Mouse (Mus musculus): ENCODE results near the gene Pomgnt2. TPM values are rescaled to one million over a fixed set of nuclear protein-coding genes. Genes with fewer than 3 reads are reported as not detected.

The Pomgnt2 gene
- polyA plus RNA-seq, 1 experiment: 30.0 TPM

GRCm38 (mm10) chr9:121995077-121995476 is 1.8 kb downstream of the Pomgnt2 start:
- Histone ChIP-seq H3K4me1 (ENCODE audit: control insufficient read depth, insufficient read depth, low read length) (peaks cover 8% of the 10 kb centered on the region), H3K4me3 (ENCODE audit: insufficient read depth, low read length) (peak overlapping the region; percentile 95), H3K27ac (ENCODE audit: insufficient read depth, low read length) (no peak overlapping the region)
- no peak for TF ChIP-seq CTCF (IDR thresholded peaks at IDR 0.05; ENCODE audit: extremely low read depth, insufficient read depth, low read length)
- no peak for TF ChIP-seq POLR2A (IDR thresholded peaks at IDR 0.05; ENCODE audit: extremely low read depth, insufficient read depth, low read length)

- H3K4me3 ChIP-seq (ENCODE audit: insufficient read depth, low read length): no peak overlapping the region
- H3K27ac ChIP-seq (ENCODE audit: insufficient read depth, low read length): no peak overlapping the region
- H3K4me1 ChIP-seq (ENCODE audit: control insufficient read depth, insufficient read depth, low read length): peaks cover 8% of the 10 kb centered on the region
- TF ChIP-seq POLR2A (IDR thresholded peaks at IDR 0.05; ENCODE audit: extremely low read depth, insufficient read depth, low read length) (no peak), CTCF (IDR thresholded peaks at IDR 0.05; ENCODE audit: extremely low read depth, insufficient read depth, low read length) (no peak)
Measured at GRCm38 (mm10) chr9:121993047-121993446, 3.9 kb downstream of the Pomgnt2 start.

GRCm38 (mm10) chr9:121991041-121991440 is 5.9 kb downstream of the Pomgnt2 start:
- H3K4me1 ChIP-seq (ENCODE audit: control insufficient read depth, insufficient read depth, low read length): peaks cover 8% of the 10 kb centered on the region
- no peak overlapping the region for H3K27ac ChIP-seq (ENCODE audit: insufficient read depth, low read length)
- no peak overlapping the region for H3K4me3 ChIP-seq (ENCODE audit: insufficient read depth, low read length)
- TF ChIP-seq POLR2A (IDR thresholded peaks at IDR 0.05; ENCODE audit: extremely low read depth, insufficient read depth, low read length): no peak
- TF ChIP-seq CTCF (IDR thresholded peaks at IDR 0.05; ENCODE audit: extremely low read depth, insufficient read depth, low read length): no peak

GRCm38 (mm10) chr9:121989536-121989935 is 7.4 kb downstream of the Pomgnt2 start:
- Histone ChIP-seq H3K4me3 (ENCODE audit: insufficient read depth, low read length) (no peak overlapping the region), H3K4me1 (ENCODE audit: control insufficient read depth, insufficient read depth, low read length) (peaks cover 8% of the 10 kb centered on the region), H3K27ac (ENCODE audit: insufficient read depth, low read length) (no peak overlapping the region)
- no peak for TF ChIP-seq CTCF (IDR thresholded peaks at IDR 0.05; ENCODE audit: extremely low read depth, insufficient read depth, low read length)
- no peak for TF ChIP-seq POLR2A (IDR thresholded peaks at IDR 0.05; ENCODE audit: extremely low read depth, insufficient read depth, low read length)

GRCm38 (mm10) chr9:121988910-121989309 is 8.0 kb downstream of the Pomgnt2 start:
- no peak for TF ChIP-seq CTCF (IDR thresholded peaks at IDR 0.05; ENCODE audit: extremely low read depth, insufficient read depth, low read length)
- TF ChIP-seq POLR2A (IDR thresholded peaks at IDR 0.05; ENCODE audit: extremely low read depth, insufficient read depth, low read length): no peak
- Histone ChIP-seq H3K4me3 (ENCODE audit: insufficient read depth, low read length) (no peak overlapping the region), H3K4me1 (ENCODE audit: control insufficient read depth, insufficient read depth, low read length) (peaks cover 6% of the 10 kb centered on the region), H3K27ac (ENCODE audit: insufficient read depth, low read length) (no peak overlapping the region)

GRCm38 (mm10) chr9:121984465-121985461 is 12.1 kb downstream of the Pomgnt2 start:
- Histone ChIP-seq H3K4me3 (ENCODE audit: insufficient read depth, low read length) (no peak overlapping the region), H3K27ac (ENCODE audit: insufficient read depth, low read length) (no peak overlapping the region), H3K4me1 (ENCODE audit: control insufficient read depth, insufficient read depth, low read length) (no peaks in the 10 kb centered on the region)
- TF ChIP-seq POLR2A (IDR thresholded peaks at IDR 0.05; ENCODE audit: extremely low read depth, insufficient read depth, low read length) (no peak), CTCF (IDR thresholded peaks at IDR 0.05; ENCODE audit: extremely low read depth, insufficient read depth, low read length) (peak; percentile 99)

GRCm38 (mm10) chr9:121983504-121983903 is 13.4 kb downstream of the Pomgnt2 start:
- TF ChIP-seq CTCF (IDR thresholded peaks at IDR 0.05; ENCODE audit: extremely low read depth, insufficient read depth, low read length) (peak; percentile 77), POLR2A (IDR thresholded peaks at IDR 0.05; ENCODE audit: extremely low read depth, insufficient read depth, low read length) (no peak)
- H3K4me1 ChIP-seq (ENCODE audit: control insufficient read depth, insufficient read depth, low read length): no peaks in the 10 kb centered on the region
- H3K27ac ChIP-seq (ENCODE audit: insufficient read depth, low read length): no peak overlapping the region
- H3K4me3 ChIP-seq (ENCODE audit: insufficient read depth, low read length): no peak overlapping the region

GRCm38 (mm10) chr9:121982665-121983064 is 14.2 kb downstream of the Pomgnt2 start:
- no peak overlapping the region for H3K27ac ChIP-seq (ENCODE audit: insufficient read depth, low read length)
- TF ChIP-seq CTCF (IDR thresholded peaks at IDR 0.05; ENCODE audit: extremely low read depth, insufficient read depth, low read length) (no peak), POLR2A (IDR thresholded peaks at IDR 0.05; ENCODE audit: extremely low read depth, insufficient read depth, low read length) (no peak)
- H3K4me3 ChIP-seq (ENCODE audit: insufficient read depth, low read length): no peak overlapping the region
- H3K4me1 ChIP-seq (ENCODE audit: control insufficient read depth, insufficient read depth, low read length): no peaks in the 10 kb centered on the region

GRCm38 (mm10) chr9:121982214-121982613 is 14.7 kb downstream of the Pomgnt2 start:
- no peak overlapping the region for H3K4me3 ChIP-seq (ENCODE audit: insufficient read depth, low read length)
- no peak for TF ChIP-seq CTCF (IDR thresholded peaks at IDR 0.05; ENCODE audit: extremely low read depth, insufficient read depth, low read length)

More at GRCm38 (mm10) chr9:121982214-121982613, 14.7 kb downstream of the Pomgnt2 start:
- H3K4me1 ChIP-seq (ENCODE audit: control insufficient read depth, insufficient read depth, low read length): no peaks in the 10 kb centered on the region
- no peak overlapping the region for H3K27ac ChIP-seq (ENCODE audit: insufficient read depth, low read length)
